Mouse (Mus musculus): ENCODE results near the gene Nsrp1.

DNA sequence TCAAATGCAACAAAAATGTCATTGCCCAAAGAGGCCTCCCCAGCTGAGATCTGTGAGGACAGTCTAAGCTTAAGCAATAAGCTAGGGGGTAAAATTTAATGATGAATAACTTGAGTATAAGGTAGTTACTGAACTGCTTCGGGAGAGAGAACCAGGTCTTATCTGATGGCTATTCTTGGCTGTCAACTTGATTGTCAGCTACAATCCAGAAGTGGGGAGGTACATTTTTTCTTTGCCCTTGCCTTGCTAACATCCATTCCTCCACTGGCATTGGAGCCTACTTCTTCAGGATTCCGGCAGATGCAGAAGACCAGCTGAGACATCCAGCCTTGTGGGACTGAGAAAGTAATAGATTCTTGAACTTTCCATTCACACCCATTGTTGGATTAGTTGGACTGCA, 8.8 kb upstream of the Nsrp1 start:
- TF ChIP-seq CTCF (IDR thresholded peaks at IDR 0.05; ENCODE audit: borderline replicate concordance, insufficient read depth, low read length) (no peak), POLR2A (IDR thresholded peaks at IDR 0.05; ENCODE audit: low read depth, low read length) (no peak)
